Mouse (Mus musculus) thymus, postnatal 36 days (tissue): ENCODE data around the gene Cwc25.

Experiments used
- DNase-seq, 2 experiments: peaks; one replicate each; pipeline ENCODE4 v3.0.0; 2022; ENCODE audit warnings: mixed read lengths in 2 of 2

Gene Cwc25

DNA sequence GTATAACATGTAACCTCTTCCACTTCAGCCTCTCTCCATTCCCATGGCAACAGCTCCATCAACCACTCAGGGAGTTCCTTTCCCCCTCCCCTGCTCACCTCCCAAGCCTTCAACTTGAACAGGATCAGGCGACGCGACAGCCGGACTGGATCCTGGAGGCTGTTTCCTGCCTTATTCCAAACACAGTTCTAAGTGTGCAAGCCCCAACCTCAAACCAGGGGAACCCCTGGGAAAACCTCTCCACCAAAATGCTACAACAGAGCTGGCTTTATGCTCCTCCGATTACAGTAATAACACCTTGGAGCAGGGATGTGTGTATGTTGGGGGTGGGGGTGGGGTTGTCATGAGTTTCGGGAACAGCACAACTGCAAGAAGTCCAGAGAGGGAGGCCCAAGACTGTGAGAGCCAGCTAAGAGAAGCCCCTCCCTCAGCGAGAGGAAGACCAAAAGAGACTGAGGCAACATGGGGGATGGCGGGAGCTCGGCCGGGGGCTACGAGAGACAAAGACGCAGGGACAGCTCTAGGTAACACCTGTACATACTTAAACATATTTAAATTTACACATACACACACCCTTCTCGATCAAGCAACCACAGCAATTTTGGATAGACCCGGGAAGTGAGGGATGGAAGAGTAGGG is 68.3 kb downstream of the Cwc25 start:
- DNase-seq, result no peak

DNA sequence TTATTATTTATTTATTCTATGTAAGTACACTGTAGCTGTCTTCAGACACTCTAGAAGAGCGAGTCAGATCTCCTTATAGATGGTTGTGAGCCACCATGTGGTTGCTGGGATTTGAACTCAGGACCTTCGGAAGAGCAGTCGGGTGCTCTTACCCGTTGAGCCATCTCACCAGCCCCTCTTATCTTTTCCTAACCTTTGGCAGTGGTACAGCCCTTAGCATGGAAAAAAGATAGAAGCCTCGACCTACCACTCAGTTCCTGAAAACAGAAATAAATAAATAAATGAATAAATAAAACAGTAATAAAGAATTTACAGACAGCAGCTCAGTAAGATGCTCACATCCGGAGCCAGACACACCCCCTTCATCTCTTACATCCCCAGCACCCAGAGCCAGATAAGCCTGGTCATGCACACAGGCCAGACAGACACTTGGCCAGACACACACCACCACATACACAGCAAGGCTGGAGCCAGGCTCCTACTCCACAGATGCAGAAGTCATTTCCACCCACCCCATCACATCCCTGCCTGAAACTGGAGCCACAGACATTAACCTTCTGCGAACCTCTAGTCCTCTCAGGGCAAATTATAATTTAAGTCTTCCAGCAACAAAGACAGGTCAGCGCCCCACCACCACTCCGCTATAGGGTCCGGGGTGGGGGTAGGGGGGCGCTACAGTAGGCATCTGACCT is 69.0 kb downstream of the Cwc25 start:
- no peak for DNase-seq

DNA sequence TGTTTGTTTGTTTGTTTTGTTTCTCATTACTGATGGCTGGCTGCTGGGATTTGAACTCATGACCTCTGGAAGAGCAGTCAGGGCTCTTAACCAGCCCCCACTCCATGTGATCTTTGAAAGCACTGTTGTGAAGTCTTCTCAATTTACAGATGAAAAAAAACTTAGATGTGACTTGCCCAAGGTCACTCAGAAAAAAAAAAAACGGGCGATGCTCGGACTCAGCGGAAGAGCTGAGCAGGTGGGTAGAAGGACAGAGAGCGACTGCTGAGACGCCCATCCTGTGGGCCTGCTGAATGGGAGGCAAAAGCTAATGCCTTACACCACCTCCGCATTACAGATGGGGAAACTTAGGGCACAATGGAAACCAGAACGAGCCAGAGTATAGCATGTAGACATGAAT is 69.7 kb downstream of the Cwc25 start:
- no peak for DNase-seq

DNA sequence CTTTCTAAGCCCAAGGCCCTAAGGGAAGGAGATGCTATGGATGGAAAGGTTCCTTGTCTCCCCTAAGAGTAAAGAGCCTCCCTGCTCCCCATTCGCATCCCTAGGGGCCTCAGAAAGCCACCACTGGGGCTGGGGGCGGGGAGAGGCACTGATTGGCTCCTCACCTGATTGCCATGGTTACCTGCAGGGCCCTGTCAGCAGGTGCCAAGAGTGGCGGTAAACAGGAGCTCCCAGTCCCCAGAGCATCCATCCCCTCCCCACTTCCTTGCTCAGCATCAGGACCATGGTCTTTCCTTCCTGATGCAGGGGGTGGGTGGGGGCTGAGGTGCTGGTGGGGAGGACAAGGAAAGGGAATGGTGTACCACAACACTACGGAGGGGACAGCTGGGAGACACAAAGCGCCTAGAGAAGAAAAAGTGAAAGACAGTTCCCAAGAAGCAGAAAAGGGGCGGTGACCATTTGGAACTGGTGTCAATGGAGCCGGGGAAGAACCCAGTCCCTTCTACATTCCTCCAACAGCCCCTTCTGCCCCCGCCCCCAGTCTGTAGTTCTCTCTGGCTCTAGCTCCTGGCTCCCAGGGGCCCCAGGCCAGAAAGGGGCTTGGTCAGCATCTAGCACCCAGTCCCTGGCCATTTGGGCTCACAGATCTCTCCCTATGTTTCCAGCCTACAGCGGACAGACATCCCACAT is 70.5 kb downstream of the Cwc25 start:
- DNase-seq, result no peak
